Comparison of ENCODE assay signal across 9 mouse cellular contexts in the genomic region with DNA sequence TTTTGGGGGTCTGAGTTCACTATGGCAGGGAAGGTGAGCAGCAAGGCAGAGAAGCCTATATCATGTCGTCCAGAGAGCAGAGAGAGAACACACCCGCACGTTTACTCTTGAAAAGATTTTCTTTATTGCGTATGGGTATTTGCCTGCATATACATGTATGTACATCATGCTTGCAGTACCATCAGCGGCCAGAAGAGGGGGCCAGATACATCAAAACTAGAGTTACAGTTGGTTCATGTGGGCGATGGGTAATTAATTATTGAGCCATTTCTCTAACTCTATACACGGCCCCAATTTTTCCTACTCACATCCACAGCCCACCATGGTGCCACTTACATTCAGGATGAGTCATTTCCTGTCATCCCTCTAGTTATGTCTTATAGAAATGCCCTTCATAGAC. TPM values are rescaled to one million over a fixed set of nuclear protein-coding genes. Genes with fewer than 3 reads are reported as not detected.
DNase-seq lines count a peak whose midpoint lies in the region; ATAC-seq and TF ChIP-seq lines count a peak whose summit lies in the region.
"Had no signal": no experiment of that assay in that cellular context is flagged by ENCODE, and none has a peak within 500 bp of the region (broad histone marks: within the 10 kb centered on the region; RNA-seq: fewer than 3 reads in every experiment).

No protein-coding gene starts in this region.

- ATAC-seq in midbrain, embryonic 13.5 days, result no peak
- no peak for ATAC-seq in midbrain, embryonic 11.5 days (ENCODE audit: low FRiP score)
- ATAC-seq in midbrain, postnatal 0 days (ENCODE audit: low FRiP score), result no peak
- no peak for ATAC-seq in monocyte, adult 5-6 weeks (replicated peaks; ENCODE audit: insufficient number of reproducible peaks, low FRiP score, low TSS enrichment, poor library complexity, severe bottlenecking)

- H3K4me3 ChIP-seq in gastrocnemius, adult 2 months, result no peak overlapping the region
- H3K4me3 ChIP-seq in midbrain, embryonic 13.5 days (replicated peaks), result no peak overlapping the region
- H3K4me3 ChIP-seq in midbrain, embryonic 11.5 days (ENCODE audit: low read depth, low read length), result no peak overlapping the region
- no peak overlapping the region for H3K4me3 ChIP-seq in midbrain, postnatal 0 days (ENCODE audit: low read depth, low read length)
- H3K4me3 ChIP-seq: megakaryocyte, embryonic 14.5 days had no signal

- no peak for TF ChIP-seq POLR2A in brain, embryonic 14.5 days (IDR thresholded peaks at IDR 0.05; ENCODE audit: borderline replicate concordance, extremely low read depth, insufficient read depth, insufficient read length, poor library complexity, severe bottlenecking)

- 71% methylated on average over 7 of the region's 7 CpGs for WGBS in midbrain, embryonic 13.5 days
- WGBS in midbrain, embryonic 11.5 days, result 69% methylated on average over 7 of the region's 7 CpGs
- 77% methylated on average over 7 of the region's 7 CpGs for WGBS in midbrain, postnatal 0 days

- H3K9ac ChIP-seq in midbrain, embryonic 13.5 days (replicated peaks), result no peak overlapping the region
- no peak overlapping the region for H3K9ac ChIP-seq in midbrain, embryonic 11.5 days (ENCODE audit: low read length)
- no peak overlapping the region for H3K9ac ChIP-seq in midbrain, postnatal 0 days (replicated peaks; ENCODE audit: low read length, poor library complexity, severe bottlenecking)

- peak; percentile 56 for TF ChIP-seq CTCF in gastrocnemius, adult 2 months (IDR thresholded peaks at IDR 0.05)
- peak; percentile 53; the same call in 1 of the 2 replicates for TF ChIP-seq CTCF in brain, embryonic 14.5 days (IDR thresholded peaks at IDR 0.05; ENCODE audit: borderline replicate concordance, extremely low read depth, insufficient read depth, insufficient read length)
- TF ChIP-seq CTCF in midbrain, postnatal 0 days (IDR thresholded peaks at IDR 0.05), result peak; percentile 83

- H3K27me3 ChIP-seq in midbrain, embryonic 13.5 days, result no peaks in the 10 kb centered on the region
- H3K27me3 ChIP-seq in midbrain, embryonic 11.5 days (ENCODE audit: control insufficient read depth, insufficient read depth, low read length), result no peaks in the 10 kb centered on the region
- H3K27me3 ChIP-seq in midbrain, postnatal 0 days (ENCODE audit: insufficient read depth, low read length), result no peaks in the 10 kb centered on the region
- H3K27me3 ChIP-seq: megakaryocyte, embryonic 14.5 days had no signal

- H3K27ac ChIP-seq in gastrocnemius, adult 2 months, result no peak overlapping the region
- peak overlapping the region; percentile 94; the same call in 1 of the 2 replicates for H3K27ac ChIP-seq in midbrain, embryonic 13.5 days
- H3K27ac ChIP-seq in midbrain, embryonic 11.5 days (ENCODE audit: low read depth, low read length), result no peak overlapping the region
- no peak overlapping the region for H3K27ac ChIP-seq in midbrain, postnatal 0 days (ENCODE audit: low read depth, low read length)

- no peaks in the 10 kb centered on the region for H3K9me3 ChIP-seq in midbrain, embryonic 13.5 days
- H3K9me3 ChIP-seq in midbrain, embryonic 11.5 days (ENCODE audit: control insufficient read depth, low read length), result no peaks in the 10 kb centered on the region
- no peaks in the 10 kb centered on the region for H3K9me3 ChIP-seq in midbrain, postnatal 0 days (ENCODE audit: low read length)
- H3K9me3 ChIP-seq: megakaryocyte, embryonic 14.5 days had no signal

- H3K36me3 ChIP-seq in midbrain, embryonic 13.5 days, result peaks cover 27% of the 10 kb centered on the region
- no peaks in the 10 kb centered on the region for H3K36me3 ChIP-seq in midbrain, embryonic 11.5 days (ENCODE audit: control insufficient read depth, insufficient read depth, low read length)
- H3K36me3 ChIP-seq in midbrain, postnatal 0 days (ENCODE audit: insufficient read depth, low read length), result peaks cover 8% of the 10 kb centered on the region

- peaks cover 46% of the 10 kb centered on the region for H3K4me1 ChIP-seq in midbrain, embryonic 13.5 days (replicated peaks)
- H3K4me1 ChIP-seq in midbrain, embryonic 11.5 days (ENCODE audit: control insufficient read depth, insufficient read depth, low read length), result peaks cover 9% of the 10 kb centered on the region
- H3K4me1 ChIP-seq in midbrain, postnatal 0 days (ENCODE audit: insufficient read depth, low read length), result peaks cover 9% of the 10 kb centered on the region

- DNase-seq in gastrocnemius, adult 2 months, result no peak
- DNase-seq in gastrocnemius, adult 8-10 months (ENCODE audit: low spot score in 2 of 2), result no peak
- DNase-seq in midbrain, embryonic 11.5 days (ENCODE audit: low spot score, missing footprints), result no peak
- DNase-seq in brain, embryonic 14.5 days (ENCODE audit: low read depth), result peak; percentile 29
- peak; percentile 77 for DNase-seq in midbrain, postnatal 0 days (ENCODE audit: low spot score)
- no peak for DNase-seq in gastrocnemius, adult 18-20 months (ENCODE audit: low spot score)

- intact Hi-C loops in gastrocnemius, adult 2 months (cut with DNase I), result loop anchor here (5.0 kb wide), 3 partner anchors 89 to 269 kb away; no protein-coding TSS in a partner anchor

- H3K4me2 ChIP-seq in midbrain, embryonic 13.5 days (replicated peaks), result no peak overlapping the region
- no peak overlapping the region for H3K4me2 ChIP-seq in midbrain, embryonic 11.5 days
- no peak overlapping the region for H3K4me2 ChIP-seq in midbrain, postnatal 0 days (ENCODE audit: low read depth, low read length, poor library complexity, severe bottlenecking)

RNA-seq across cellular contexts. Expression of gene Fndc9, which starts 18.7 kb away (rescaled TPM):
- not detected for total RNA-seq in gastrocnemius, adult 2 months (2021)
- not detected for total RNA-seq in gastrocnemius, adult 8-10 months (2022)
- 4.6 and 5.9 TPM in 2 replicates for polyA plus RNA-seq in midbrain, embryonic 13.5 days (2015; fragmentation: Nextera tagmentation; extraction: Ambion mirVana)
- polyA plus RNA-seq in midbrain, embryonic 11.5 days (2014; fragmentation: Nextera tagmentation; extraction: Ambion mirVana), result 1.1 and 1.2 TPM in 2 replicates
- polyA plus RNA-seq in brain, embryonic 14.5 days (2012; rRNA removed), result 1.3 and 2.6 TPM in 2 replicates
- total RNA-seq in midbrain, postnatal 0 days (2014; rRNA removed), result 11.8 and 12.2 TPM in 2 replicates
- 18.9 and 20.8 TPM in 2 replicates for polyA plus RNA-seq in midbrain, postnatal 0 days (2015; fragmentation: Nextera tagmentation; extraction: Ambion mirVana)
- total RNA-seq in monocyte, adult 5-6 weeks (2017), result 0.39 to 0.53 TPM in 2 of 3 replicates, not detected in the other
- not detected for total RNA-seq in gastrocnemius, adult 18-20 months (2021)

RNA-seq across cellular contexts. Expression of gene Nipal4, which starts 50.4 kb away (rescaled TPM):
- not detected for total RNA-seq in gastrocnemius, adult 2 months (2021)
- not detected for total RNA-seq in gastrocnemius, adult 8-10 months (2022)
- 0.63 and 1.1 TPM in 2 replicates for polyA plus RNA-seq in midbrain, embryonic 13.5 days (2015; fragmentation: Nextera tagmentation; extraction: Ambion mirVana)
- 1.0 and 1.4 TPM in 2 replicates for polyA plus RNA-seq in midbrain, embryonic 11.5 days (2014; fragmentation: Nextera tagmentation; extraction: Ambion mirVana)
- polyA plus RNA-seq in brain, embryonic 14.5 days (2012; rRNA removed), result 0.59 and 0.83 TPM in 2 replicates
- 0.27 and 0.33 TPM in 2 replicates for total RNA-seq in midbrain, postnatal 0 days (2014; rRNA removed)
- 0.10 and 0.17 TPM in 2 replicates for polyA plus RNA-seq in midbrain, postnatal 0 days (2015; fragmentation: Nextera tagmentation; extraction: Ambion mirVana)
- total RNA-seq in monocyte, adult 5-6 weeks (2017), result not detected in 3 replicates
- not detected for total RNA-seq in gastrocnemius, adult 18-20 months (2021)

Comparison
In these comparisons a context has a peak if more than half of its experiments do, and no peak if none do; other contexts are left out.
1. DNase-seq: peak in brain, embryonic 14.5 days (single experiment) and midbrain, postnatal 0 days (single experiment); none in gastrocnemius, adult 2 months (single experiment), gastrocnemius, adult 8-10 months (0 of 2), midbrain, embryonic 11.5 days (single experiment) and gastrocnemius, adult 18-20 months (single experiment).
2. Peak in every context shown above with its lines, with median percentiles within 50 percentile points of each other: CTCF ChIP-seq.